Comparison of ENCODE assay signal across 20 mouse cellular contexts in genomic region chr8:119461356-119461755, GRCm38 (mm10). TPM values are rescaled to one million over a fixed set of nuclear protein-coding genes. Genes with fewer than 3 reads are reported as not detected.
A peak's percentile ranks its signal among the peaks of the same experiment; 100 is the strongest.
DNase-seq lines count a peak whose midpoint lies in the region; ATAC-seq lines count a peak whose summit lies in the region.
"Had no signal": no experiment of that assay in that cellular context is flagged by ENCODE, and none has a peak within 500 bp of the region (broad histone marks: within the 10 kb centered on the region; RNA-seq: fewer than 3 reads in every experiment).

No protein-coding gene starts in this region.

- H3K4me3 ChIP-seq in hindbrain, embryonic 12.5 days = no peak overlapping the region
- H3K4me3 ChIP-seq: embryonic facial prominence, embryonic 13.5 days; heart, embryonic 15.5 days; limb, embryonic 10.5 days; lung, embryonic 15.5 days; midbrain, embryonic 12.5 days had no signal

- peak; percentile 41; the same call in 1 of the 2 replicates for ATAC-seq in hindbrain, embryonic 12.5 days (ENCODE audit: low FRiP score)

- no peaks in the 10 kb centered on the region for H3K36me3 ChIP-seq in hindbrain, embryonic 12.5 days
- H3K36me3 ChIP-seq: embryonic facial prominence, embryonic 13.5 days; heart, embryonic 15.5 days; limb, embryonic 10.5 days; lung, embryonic 15.5 days; midbrain, embryonic 12.5 days had no signal

- peak overlapping the region; percentile 77 for H3K27ac ChIP-seq in hindbrain, embryonic 12.5 days
- H3K27ac ChIP-seq: embryonic facial prominence, embryonic 13.5 days; heart, embryonic 15.5 days; limb, embryonic 10.5 days; lung, embryonic 15.5 days; macrophage had no signal

- H3K27me3 ChIP-seq in hindbrain, embryonic 12.5 days = peaks cover 16% of the 10 kb centered on the region

- H3K4me2 ChIP-seq in hindbrain, embryonic 12.5 days (replicated peaks) = no peak overlapping the region
- H3K4me2 ChIP-seq: embryonic facial prominence, embryonic 13.5 days; heart, embryonic 15.5 days; liver, embryonic 11.5 days; lung, embryonic 15.5 days; midbrain, embryonic 12.5 days had no signal

- intact Hi-C loops in left cerebral cortex, postnatal 4 days (cut with DNase I) = no loop called here
- intact Hi-C loops in left cerebral cortex, postnatal 10 days (cut with DNase I) = no loop called here
- intact Hi-C loops in left cerebral cortex, postnatal 14 days (cut with DNase I) = no loop called here

- peaks cover 45% of the 10 kb centered on the region for H3K4me1 ChIP-seq in hindbrain, embryonic 12.5 days

- WGBS in hindbrain, embryonic 12.5 days = 45% methylated on average over 9 of the region's 9 CpGs

- H3K9ac ChIP-seq in hindbrain, embryonic 12.5 days = no peak overlapping the region
- H3K9ac ChIP-seq: embryonic facial prominence, embryonic 13.5 days; heart, embryonic 15.5 days; lung, embryonic 15.5 days; midbrain, embryonic 12.5 days had no signal

- no peaks in the 10 kb centered on the region for H3K9me3 ChIP-seq in hindbrain, embryonic 12.5 days (replicated peaks)
- H3K9me3 ChIP-seq: embryonic facial prominence, embryonic 13.5 days; heart, embryonic 15.5 days; limb, embryonic 10.5 days; lung, embryonic 15.5 days; midbrain, embryonic 12.5 days had no signal

- DNase-seq in left cerebral cortex, postnatal 4 days = peak; percentile 60
- no peak for DNase-seq in left cerebral cortex, postnatal 10 days (ENCODE audit: extremely low spot score in 1 of 2, low spot score in 2 of 2)
- peak; percentile 66 for DNase-seq in MN1 (ENCODE audit: low spot score)
- peak; percentile 54 for DNase-seq in Muller cell, postnatal 12 days (ENCODE audit: inconsistent ontology term)
- no peak for DNase-seq in kidney, adult 18-20 months
- no peak for DNase-seq in layer of hippocampus, adult 9-11 months
- no peak for DNase-seq in left cerebral cortex, postnatal 14 days (ENCODE audit: low spot score in 2 of 2)
- DNase-seq: cerebellum, adult 8-10 months; kidney, adult 2 months; layer of hippocampus, postnatal 36 days had no signal

RNA-seq across cellular contexts. Expression of gene Necab2, which starts 14.8 kb away (rescaled TPM):
- total RNA-seq in left cerebral cortex, postnatal 4 days (2021) = 10 to 100 TPM; 35.9 to 48.5 TPM
- total RNA-seq in left cerebral cortex, postnatal 10 days (2021) = 10 to 100 TPM; 51.6 to 63.6 TPM
- polyA plus RNA-seq in hindbrain, embryonic 12.5 days (2016; fragmentation: Nextera tagmentation; extraction: Ambion mirVana) = 18.3 and 23.7 TPM in 2 replicates
- 10 to 100 TPM; 42.8 to 60.9 TPM for total RNA-seq in left cerebral cortex, postnatal 14 days (2021)
- total RNA-seq: granulocyte monocyte progenitor cell, adult 5-6 weeks had no signal
- polyA plus RNA-seq: macrophage had no signal

RNA-seq across cellular contexts. Expression of gene Osgin1, which starts 27.4 kb away (rescaled TPM):
- under 1 TPM in 1 of 2 experiments, not detected in 1; 0.30 TPM for total RNA-seq in left cerebral cortex, postnatal 4 days (2021)
- 1 to 10 TPM in 1 of 2 experiments, not detected in 1; 1.2 TPM for total RNA-seq in left cerebral cortex, postnatal 10 days (2021)
- polyA plus RNA-seq in hindbrain, embryonic 12.5 days (2016; fragmentation: Nextera tagmentation; extraction: Ambion mirVana) = 0.12 and 0.14 TPM in 2 replicates
- under 1 TPM; 0.40 to 0.53 TPM for total RNA-seq in left cerebral cortex, postnatal 14 days (2021)

RNA-seq across cellular contexts. Expression of gene Slc38a8, which starts 40.1 kb away (rescaled TPM):
- total RNA-seq in left cerebral cortex, postnatal 4 days (2021) = not detected
- under 1 TPM in 1 of 2 experiments, not detected in 1; 0.45 TPM for total RNA-seq in left cerebral cortex, postnatal 10 days (2021)
- polyA plus RNA-seq in hindbrain, embryonic 12.5 days (2016; fragmentation: Nextera tagmentation; extraction: Ambion mirVana) = 0.08 and 0.12 TPM in 2 replicates
- under 1 TPM; 0.17 to 0.22 TPM for total RNA-seq in left cerebral cortex, postnatal 14 days (2021)
- total RNA-seq: adrenal gland, adult 18-20 months; granulocyte monocyte progenitor cell, adult 5-6 weeks; layer of hippocampus, postnatal 36 days had no signal
- polyA plus RNA-seq: heart, embryonic 15.5 days; kidney, adult 2 months; liver, embryonic 11.5 days; lung, embryonic 15.5 days; macrophage had no signal

Comparison
In these comparisons a context has a peak if more than half of its experiments do, and no peak if none do; other contexts are left out.
1. DNase-seq: peak in left cerebral cortex, postnatal 4 days (single experiment), MN1 (single experiment) and Muller cell, postnatal 12 days (single experiment); none in left cerebral cortex, postnatal 10 days (0 of 2), kidney, adult 18-20 months (single experiment), layer of hippocampus, adult 9-11 months (single experiment) and left cerebral cortex, postnatal 14 days (0 of 2).